Mouse (Mus musculus) cerebellum, postnatal 10 days (tissue): Measurements from ENCODE around the gene Mcf2l.

Experiments used
- DNase-seq, 2 experiments: peaks; one replicate each; pipeline ENCODE4 v3.0.0; 2021; ENCODE audit warnings: mixed read lengths in 2 of 2

Gene Mcf2l

DNA sequence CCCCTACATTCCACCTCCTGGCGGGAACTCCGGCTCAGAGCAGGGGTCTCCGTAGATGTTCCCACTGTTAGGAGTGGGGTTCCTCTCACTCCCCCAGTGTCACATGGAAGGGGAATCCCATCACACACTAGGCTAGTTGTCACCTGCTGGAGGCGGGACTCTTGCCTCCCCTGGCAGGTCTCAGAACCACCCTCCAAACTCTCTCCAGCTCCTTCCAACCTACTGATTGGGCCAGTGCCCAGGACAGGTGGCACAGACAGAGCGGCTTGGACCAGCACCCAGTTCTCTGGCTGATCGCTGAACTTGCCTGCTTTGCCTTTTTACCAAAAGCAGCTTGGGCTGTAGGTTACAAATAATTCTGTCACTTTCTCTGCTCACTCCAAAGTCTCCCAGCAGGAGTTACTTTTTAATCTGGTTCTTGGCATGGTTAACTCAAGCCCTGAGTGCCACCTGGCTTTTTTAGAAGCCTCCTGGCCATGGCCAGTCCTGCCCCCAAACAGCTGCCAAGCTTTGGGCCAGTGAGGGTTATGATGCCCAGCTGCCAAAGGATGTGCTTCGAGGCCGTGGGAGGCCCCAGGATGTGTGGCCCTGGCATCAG, 687 bp downstream of the Mcf2l start:
- peak; percentile 91 to 95 for DNase-seq

DNA sequence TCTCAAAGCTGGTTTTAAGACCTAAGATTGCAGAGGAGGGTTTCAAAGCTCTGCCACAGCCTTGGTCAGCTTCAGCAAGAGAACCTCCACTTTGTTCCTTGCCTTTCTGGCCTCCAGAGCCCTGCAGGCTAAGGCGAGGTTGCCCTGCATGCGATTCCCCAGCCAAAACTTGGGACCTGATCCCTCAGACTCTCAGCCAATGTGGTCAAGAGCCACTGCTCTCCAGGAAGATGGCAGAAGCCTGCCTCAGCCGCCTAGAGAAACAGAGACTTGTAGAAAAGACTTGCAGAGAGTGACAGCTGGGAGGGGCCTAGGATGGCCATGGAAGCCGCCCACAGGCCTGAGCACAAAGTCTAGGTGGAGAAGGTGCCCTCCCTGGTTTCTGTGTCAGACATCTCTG, 1.4 kb downstream of the Mcf2l start:
- peak in 1 of 2 experiments; percentile 36 for DNase-seq

DNA sequence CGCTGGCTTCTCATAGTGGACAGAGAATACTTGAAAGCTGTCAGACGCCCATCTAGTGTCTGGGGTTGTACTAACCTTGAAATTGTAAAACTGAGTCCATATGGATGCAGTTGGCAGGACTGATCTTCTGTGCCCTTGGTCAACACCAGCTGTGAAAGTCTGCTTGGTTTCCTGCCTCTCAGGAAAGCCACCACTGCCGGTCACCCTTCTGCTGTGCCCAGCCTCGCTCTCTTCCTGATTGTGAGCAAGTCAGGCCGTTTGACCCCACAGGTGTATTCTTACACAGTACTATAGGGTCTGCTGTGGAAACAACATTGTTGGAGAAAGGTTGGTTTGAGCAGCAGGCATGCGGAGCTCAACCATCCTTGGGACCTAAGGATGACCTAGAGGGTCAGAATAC, 3.5 kb downstream of the Mcf2l start:
- DNase-seq = no peak

DNA sequence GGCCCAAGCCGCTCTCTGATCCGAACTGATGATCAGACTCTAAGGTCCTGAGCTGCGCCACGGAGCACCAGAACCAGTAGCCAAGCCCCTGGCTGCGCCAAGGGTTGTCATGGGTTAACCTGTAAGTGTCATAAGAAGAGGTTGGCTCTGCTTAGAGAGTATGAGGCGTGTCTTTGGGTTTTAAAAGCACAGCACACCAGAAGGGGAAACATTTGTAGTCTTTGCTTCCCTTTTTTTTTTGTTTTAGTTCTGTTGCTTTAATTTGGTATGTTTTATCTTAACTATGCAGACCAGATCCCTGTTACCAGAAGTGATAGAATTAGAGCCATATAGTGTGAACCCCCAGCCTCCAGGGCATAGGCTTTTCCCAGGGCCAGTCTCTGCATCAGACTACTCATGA, 6.6 kb downstream of the Mcf2l start:
- no peak for DNase-seq

DNA sequence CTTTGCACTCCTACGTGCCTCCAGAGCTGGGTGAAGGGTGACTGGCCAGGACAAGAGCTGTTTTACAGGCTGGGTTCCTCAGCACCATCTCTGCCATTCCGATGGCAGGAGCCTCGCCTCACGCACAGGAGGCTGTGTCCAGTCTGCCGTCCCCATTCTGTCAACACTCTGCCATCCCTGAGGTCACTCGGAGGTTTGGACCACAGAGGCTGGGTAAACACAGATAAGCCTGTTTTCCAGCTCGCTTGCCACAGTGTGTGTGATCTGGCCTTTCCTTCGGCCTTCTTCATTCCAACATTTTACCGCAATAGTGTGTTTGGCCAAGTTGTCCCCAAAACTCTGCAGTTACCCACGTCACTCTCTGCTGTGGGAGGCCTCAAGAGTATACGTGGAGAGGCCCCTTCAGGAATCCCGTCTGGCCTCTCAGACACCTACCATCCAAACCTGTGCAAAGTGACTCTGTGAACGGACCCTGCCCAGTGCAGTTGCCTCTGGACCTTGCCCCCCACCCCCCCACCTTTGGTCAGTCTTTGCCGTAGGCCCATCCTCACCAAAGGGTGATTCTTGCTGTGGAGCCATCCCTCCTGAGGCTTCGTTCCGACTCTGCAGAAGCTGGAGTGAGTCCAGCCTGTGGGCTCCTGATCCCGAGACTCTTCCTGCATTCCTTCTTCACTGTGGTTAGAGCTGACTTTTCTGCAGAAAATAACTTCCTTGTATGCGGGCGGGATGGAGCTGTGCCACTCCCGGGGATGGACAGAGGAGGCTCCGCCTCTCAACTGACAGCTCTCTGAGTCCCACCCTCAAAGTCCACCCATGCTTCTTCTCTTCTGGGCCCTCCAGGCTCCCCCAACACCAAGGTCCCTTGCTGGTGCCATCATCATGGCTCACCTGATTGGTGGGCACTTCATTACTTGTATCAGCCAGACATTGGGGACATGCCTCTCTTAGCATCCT, 9.7 kb downstream of the Mcf2l start:
- DNase-seq = peak; percentile 55 to 61

DNA sequence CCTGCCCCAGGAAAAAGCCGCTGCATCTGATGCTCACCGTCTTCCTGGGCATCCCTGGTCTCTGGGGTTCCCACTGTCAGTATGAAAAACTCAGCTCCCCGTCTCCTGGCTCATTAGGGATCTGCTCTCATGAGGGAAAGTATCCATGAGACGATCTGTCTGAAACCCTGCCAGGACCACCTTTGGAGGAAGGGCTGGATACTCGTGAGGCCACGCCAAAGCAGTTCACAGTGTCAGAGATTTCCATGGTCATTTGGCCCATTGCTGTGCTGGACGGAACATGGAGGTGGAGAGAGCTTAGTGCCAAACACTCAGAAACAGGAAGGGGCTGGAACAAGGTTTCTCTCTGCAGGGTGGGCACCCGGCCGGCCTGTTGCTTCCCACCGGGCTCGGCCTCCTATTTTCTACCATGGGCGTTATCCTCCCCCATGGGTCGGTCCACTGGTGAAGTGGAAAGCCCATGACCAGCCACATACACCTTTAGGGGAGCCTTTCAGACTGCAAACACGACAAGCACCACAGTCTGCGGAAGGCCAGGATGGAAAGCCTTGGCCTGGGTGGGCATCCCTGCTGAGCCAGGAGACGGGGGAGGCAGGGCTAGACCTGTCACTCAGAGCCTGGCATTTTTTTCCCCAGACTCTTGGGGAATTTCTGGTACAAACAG, 14.3 kb downstream of the Mcf2l start:
- peak; percentile 65 to 69 for DNase-seq

DNA sequence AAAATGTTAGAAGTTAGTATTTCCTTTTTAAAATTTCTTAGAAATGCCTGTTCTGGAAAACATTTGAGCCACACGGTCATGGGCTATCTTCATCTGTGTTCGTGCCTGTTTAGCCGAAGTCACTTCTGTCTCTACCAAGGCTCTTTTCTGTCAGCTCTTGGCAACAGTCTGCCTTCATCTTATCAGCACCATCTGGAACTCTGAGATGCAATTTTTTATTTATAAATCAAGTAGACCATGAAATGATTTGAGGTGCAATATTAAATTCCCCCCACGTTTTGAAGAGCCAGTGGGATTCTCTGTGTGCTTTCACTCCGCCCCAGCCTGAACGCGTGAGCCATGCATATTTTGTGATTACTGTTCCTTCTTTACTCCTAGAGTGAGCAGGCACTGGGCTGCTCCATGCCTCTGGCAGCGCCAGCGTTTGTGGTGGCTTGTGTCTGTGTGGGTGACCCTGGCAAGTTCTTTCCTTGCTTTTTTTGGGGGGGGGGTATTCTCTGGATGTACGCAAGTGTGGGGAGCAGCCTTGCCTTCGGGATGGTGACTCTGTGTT, 15.5 kb downstream of the Mcf2l start:
- DNase-seq = no peak

DNA sequence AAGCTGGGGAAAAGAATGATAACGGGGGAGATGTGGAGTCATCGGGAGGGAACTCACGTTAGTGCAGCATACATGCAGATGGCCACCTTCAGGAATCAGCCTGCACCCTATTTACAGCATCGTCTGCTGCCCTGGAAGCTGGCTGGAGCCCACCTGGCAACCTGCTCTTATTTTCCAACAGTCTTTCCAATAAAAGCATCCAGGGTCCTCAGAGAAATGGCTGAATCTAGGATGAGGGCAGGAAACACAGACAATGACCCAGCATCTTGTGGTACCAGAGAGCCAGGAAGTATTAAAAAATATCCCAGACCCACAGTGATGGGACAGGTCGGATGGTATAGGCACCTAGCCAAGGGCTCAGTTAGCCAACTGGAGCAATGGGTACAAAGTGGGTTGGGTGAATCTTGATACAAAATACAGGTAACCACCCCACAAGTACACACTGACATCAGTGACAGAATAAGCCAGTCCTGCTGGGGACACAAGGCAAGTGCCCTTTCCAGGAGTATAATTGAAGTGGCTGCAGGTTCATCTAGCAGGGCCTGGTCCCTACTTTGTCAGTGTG, 19.4 kb downstream of the Mcf2l start:
- DNase-seq = peak; percentile 68 to 73

DNA sequence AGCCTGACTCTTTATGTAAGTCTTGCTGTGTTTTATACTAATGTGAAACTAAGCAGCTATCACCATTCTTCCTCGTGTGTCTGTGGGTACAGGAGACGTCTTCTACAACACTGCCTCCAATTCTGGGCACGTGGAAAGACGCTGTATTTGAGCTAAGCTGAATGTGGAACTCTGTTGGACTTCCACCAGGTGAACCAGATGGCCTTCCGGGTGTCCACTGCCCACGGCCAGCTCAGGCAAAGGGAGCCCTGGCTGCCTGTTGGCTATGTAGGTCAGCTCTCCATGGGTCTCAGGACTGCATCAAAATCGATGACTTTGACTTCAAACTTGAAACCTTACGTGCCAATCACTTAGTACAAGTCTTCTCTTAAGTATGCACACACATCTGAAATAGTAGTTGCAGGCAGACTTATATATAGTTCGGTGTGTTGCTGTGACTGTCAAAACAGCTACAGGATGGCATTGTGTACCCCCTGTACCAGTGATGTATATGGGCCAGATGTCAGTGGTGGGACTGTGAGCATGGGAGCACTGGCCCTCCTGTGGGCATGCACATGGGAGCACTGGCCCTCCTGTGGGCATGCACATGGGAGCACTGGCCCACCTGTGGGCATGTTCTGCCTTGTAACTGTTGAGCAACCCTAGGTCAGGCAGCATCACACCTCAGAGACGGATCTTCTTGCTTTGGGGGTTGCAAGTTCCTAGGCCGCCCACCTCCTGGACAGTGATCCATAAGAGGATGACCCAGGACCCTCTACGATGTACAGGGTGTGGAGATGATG, 20.4 kb downstream of the Mcf2l start:
- peak; percentile 77 to 81 for DNase-seq

DNA sequence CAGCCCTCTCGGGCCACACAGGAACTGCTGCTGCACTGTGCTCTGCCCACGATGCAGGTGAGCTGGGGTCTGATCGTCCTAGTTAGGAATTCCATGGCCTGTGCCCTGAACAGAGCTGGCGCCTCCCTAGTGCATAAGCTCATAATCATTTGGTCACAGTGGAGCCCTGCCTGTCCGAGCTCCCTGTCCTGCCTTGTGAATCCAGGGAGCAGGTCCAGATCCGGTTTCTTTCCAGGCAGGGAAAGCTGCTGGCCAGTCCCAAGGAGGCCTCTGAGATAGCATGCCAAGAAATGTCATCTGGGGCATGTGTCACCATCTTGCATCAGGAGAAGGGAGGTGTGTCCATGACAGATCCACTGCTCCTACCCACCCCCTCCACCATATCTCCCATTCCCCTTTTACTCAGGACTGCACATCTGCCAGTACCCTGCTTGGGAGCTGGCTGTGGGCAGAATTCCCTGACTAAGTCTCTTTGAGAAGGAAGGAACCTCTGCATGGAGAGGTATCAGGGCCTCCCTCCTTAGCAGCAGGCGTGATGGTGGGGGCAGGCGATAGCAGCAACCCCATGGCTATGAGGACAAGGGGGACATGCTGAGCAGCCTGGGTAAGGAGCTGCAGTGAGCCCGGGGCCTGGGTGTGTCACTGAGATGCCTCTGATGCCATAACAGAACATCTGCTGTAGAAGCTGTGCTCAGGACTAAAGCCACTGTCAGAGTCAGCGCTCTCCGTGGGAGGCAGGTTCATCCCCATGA, 21.4 kb downstream of the Mcf2l start:
- no peak for DNase-seq

DNA sequence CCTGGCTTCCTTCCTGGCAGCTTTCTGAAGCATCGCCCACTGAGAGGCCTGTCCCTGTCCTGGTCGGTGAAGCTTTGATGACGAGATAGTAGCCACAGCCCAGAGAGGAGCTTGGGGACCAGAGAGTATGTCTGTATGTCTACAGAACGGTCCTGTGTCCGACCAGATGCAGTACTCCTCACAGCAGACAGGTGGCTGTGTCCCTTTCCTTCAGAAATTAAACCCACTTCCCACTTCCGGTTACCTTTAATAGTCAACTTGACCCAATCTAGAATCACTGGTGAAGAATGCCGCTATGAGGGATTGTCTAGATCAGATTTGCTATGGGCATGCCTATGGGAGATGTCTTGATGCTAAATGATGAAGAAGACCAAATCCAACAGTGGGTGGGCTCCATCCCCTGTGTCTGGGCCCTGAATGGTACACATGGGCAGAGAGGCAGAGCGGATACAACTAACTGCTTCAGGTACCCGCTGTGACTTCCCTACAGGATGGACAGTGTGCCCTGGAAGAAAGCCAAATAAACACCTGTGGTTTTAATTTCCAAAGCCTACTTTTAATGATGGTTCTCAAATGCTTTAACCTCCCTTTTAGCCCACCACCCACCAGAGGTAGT, 22.0 kb downstream of the Mcf2l start:
- no peak for DNase-seq

DNA sequence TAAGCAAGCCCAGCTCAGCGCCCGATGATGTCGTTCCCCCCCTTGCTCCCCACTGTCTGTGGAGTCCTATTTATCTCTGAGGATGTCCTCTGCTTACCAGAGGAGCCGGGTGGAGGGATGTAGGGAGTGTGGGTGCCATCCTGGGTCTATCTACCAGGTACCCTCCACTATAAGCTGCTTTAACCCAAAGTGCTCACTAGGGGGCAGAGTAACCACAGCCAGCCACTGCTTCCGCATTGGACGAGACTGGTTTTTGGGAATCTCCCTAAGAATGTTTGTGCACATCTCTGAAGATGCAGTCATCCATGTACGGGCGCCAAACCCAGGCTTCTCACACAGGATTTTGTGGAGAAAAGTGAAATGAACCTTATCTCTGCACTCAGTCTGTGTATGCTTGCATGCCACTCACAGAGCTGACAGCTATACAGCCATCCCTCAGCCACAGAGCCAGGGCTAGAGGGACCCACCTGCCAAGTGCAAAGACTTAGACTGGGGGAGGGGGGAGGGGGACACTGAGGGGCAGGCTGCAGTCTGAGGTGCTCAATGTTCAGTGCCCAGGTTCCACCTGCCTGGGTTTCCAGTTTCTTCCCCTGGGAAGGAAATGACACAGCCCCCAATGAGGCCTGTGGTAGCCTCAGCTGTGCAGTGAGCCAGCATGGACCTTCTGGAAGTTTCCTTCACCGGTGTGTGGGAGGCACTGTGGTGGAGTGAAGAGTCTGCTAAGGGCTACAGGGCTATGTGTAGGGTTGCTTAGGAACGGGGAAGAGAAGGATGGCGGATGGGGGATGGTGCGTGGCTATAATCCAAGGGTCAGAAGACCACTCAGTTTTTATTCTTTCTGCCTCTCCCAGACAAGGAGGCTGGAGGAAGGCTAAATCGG, 23.1 kb downstream of the Mcf2l start:
- peak; percentile 82 to 88 for DNase-seq

DNA sequence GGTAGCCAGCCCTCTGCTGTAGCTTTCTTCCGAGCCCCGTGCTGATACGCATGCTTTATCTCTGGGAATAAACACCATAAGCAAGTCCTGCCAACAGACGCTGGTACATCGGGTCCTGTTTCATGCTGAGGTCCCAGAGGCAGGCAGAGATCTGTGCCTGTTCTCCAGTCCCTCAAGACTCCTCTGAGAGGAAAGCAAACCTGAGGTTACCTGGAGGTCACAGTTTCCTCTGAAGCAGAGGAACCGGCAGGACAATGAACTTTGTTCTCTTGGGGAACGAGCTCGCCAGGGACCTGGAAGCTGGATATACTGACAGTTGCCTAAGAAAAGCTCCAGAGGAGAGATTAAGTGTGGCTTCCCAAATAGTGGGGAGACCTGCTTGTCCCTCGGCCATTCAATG, 24.2 kb downstream of the Mcf2l start:
- no peak for DNase-seq

DNA sequence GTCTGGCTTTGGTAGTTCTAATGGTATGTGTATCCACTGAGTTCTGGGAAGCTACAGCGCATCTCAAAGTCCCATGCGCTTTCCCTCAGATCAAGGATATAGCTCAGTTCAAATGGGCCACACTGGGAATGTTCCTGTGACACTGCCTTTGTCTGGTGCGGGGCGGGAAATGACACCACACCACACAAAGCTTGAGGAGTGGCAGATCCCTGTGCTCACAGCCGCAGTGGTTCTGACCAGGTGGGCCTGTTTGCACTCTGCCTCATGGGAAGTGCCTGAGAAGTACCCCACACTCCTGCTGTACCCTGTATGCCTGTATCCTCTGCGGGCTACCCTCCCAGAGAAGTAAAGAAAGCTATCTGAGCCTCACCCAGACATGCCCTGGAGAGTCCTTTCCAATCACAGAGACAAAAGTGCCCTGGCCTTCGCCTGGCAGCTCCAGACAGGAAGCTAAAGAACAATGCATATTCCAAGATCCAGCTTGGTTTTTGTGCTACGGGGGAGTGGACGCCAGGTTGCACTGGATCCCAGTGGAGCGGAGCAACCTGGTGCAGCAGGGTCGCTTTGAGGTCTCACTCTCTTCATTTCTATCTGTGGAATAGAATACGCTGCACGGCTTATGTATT, 30.3 kb downstream of the Mcf2l start:
- no peak for DNase-seq

DNA sequence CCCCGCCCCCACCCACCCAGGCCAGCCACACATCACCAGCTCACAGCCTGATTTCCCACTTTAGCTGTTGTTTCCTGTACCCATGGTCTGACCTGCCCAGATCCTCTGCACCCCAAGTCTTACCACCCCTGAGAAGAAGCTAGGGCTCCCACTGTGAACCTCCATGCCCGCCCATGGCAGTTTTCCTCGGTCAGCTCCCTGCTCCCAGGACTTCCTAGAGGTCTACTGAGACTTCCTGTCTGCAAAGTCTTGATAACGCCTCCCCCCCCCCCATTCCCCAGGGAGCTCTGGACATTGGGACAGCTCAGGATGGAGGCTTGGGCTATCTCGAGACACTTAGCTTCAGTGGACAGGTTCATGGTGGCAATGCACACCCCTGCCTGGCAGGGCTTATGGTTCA, 31.5 kb downstream of the Mcf2l start:
- DNase-seq = no peak

DNA sequence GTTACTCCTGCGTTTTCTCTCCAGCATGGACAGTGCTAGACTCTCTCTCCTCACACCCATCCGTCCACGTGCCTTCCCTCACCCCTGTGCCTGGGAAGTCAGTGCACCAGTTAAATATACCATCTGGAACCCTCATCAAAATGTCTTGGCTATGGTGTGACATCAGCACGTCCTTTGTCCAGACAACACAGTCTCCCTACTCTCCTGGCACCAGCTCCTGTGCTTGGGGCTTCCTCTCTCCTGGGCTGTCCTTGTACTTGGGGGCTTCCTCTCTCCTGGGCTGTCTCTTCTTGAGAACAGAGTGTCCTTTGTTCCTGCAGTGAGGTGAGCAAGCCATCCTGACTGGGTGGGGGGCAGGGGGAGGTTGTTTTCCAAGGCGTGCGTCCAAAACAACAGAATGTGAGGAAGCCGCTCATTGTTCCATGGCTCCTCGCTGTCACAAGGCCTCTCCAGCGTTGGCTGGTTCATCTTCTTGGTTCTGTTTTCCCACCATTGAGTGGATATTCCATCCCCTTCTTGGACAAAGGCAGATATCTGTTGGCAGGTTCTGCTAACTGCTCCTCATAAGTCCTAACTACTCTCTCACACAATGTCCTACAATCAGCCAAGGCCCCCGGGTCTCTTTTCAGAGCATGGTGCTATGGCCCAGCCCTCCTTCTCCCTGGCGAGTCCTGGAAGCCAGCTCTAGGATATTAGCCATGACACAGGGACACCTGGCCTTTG, 32.2 kb downstream of the Mcf2l start:
- DNase-seq = no peak

DNA sequence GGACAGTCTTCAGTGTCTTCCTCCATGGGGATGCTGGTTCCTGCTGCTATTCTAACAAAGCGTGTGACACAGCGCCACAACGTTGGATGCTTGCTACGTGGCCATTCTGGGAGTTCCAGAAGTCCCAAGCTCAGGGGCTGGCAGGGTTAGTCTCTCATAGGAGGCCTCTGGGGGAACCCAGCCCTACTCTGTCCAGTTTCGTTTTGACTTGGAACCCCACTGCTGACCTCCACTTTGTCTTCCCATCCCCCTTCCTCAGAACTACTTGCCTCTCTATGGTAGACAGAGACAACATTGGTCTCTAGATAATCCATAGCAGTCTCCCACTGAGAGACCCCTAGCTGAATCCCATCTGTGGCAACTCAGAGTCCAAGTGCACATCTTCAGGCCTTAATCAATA, 33.0 kb downstream of the Mcf2l start:
- no peak for DNase-seq

DNA sequence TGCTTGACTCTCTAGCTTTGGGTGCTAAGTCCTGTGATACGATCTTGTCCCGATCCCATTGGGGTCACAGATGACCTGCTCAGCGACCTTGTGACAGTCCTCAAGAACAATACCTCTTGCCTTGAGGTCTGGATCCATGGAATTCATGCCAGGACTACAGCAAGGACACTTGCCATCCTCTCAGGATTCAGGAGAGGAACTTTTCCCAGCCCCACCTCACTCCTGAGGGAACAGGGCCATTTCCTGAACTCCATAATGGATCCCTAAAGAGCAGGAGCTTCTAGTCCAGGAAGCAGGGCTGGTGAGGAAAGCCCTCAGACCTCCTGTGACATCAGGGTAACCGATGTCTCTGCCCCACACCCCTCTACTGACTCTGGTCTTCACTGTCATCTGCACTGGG, 34.1 kb downstream of the Mcf2l start:
- DNase-seq = no peak

DNA sequence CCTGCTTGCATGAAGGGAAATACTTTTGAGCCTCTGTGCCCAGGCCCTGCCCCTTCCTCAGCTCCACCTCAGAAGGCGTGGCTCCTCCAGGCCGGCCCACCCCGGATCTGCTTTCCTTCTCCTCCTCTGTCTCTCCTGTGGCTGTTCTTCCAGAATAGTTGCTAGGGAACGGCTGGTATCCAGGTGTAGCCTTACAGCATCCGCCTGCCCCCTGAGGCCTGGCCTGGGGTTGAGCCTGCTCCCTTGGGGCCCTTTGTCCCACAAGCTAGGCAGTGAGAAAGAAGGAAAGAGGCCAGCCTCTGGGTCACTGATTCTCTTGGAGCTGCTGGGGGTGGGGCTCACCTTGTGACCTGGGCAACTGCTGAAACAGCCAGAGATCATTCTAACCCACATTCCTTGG, 38.4 kb downstream of the Mcf2l start:
- DNase-seq = no peak
